Mouse (Mus musculus): ENCODE results near the gene Gabra5. TPM values are rescaled to one million over a fixed set of nuclear protein-coding genes. Genes with fewer than 3 reads are reported as not detected.

The Gabra5 gene
- not detected in 2 replicates for polyA plus RNA-seq (2015; fragmentation: Nextera tagmentation; extraction: Ambion mirVana)

GRCm38 (mm10) chr7:57509681-57510141 is at the start of gene Gabra5:
Gene Gabra5 (minus strand): TSS chr7:57510059.

GRCm38 (mm10) chr7:57419392-57419791 is 90.5 kb downstream of the Gabra5 start, which contains the start of gene Gabrb3:
Gene Gabrb3 (plus strand): TSS chr7:57419692.

GRCm38 (mm10) chr7:57386517-57387340 is 123.1 kb downstream of the Gabra5 start, which contains the start of gene Gabrg3:
Gene Gabrg3 (minus strand): TSS chr7:57387188.

Other genes with a start within 250 kb of the Gabra5 start
- 0.07 and 0.08 TPM in 2 replicates for gene Gabrg3, start 122.9 kb downstream of the Gabra5 start, polyA plus RNA-seq (2015; fragmentation: Nextera tagmentation; extraction: Ambion mirVana)
- 0.18 and 0.38 TPM in 2 replicates for gene Gabrb3, start 90.4 kb downstream of the Gabra5 start, polyA plus RNA-seq (2015; fragmentation: Nextera tagmentation; extraction: Ambion mirVana)